Mouse (Mus musculus): Measurements from ENCODE around the gene Galnt16. TPM values are rescaled to one million over a fixed set of nuclear protein-coding genes. Genes with fewer than 3 reads are reported as not detected.

The Galnt16 gene
- polyA plus RNA-seq, 1 experiment: 1.5 TPM

GRCm38 (mm10) chr12:80561904-80562303, 43.8 kb downstream of the Galnt16 start:
- Histone ChIP-seq H3K36me3 (ENCODE audit: control insufficient read depth, insufficient read depth, low read length) (no peaks in the 10 kb centered on the region), H3K27ac (ENCODE audit: control insufficient read depth, insufficient read depth, low read depth, low read length) (no peak overlapping the region), H3K4me3 (ENCODE audit: control insufficient read depth, low read depth, low read length) (no peak overlapping the region), H3K4me1 (ENCODE audit: control insufficient read depth, insufficient read depth, low read length) (peaks cover 9% of the 10 kb centered on the region), H3K27me3 (ENCODE audit: control insufficient read depth, insufficient read depth, low read length) (no peaks in the 10 kb centered on the region)
- no peak for TF ChIP-seq CTCF (IDR thresholded peaks at IDR 0.05; ENCODE audit: control insufficient read depth, insufficient read depth, insufficient replicate concordance, low read depth, low read length)
- no peak for TF ChIP-seq POLR2A (IDR thresholded peaks at IDR 0.05; ENCODE audit: control insufficient read depth, low read depth, low read length)

- Histone ChIP-seq H3K36me3 (ENCODE audit: control insufficient read depth, insufficient read depth, low read length) (no peaks in the 10 kb centered on the region), H3K4me1 (ENCODE audit: control insufficient read depth, insufficient read depth, low read length) (peaks cover 12% of the 10 kb centered on the region), H3K4me3 (ENCODE audit: control insufficient read depth, low read depth, low read length) (no peak overlapping the region), H3K27me3 (ENCODE audit: control insufficient read depth, insufficient read depth, low read length) (no peaks in the 10 kb centered on the region), H3K27ac (ENCODE audit: control insufficient read depth, insufficient read depth, low read depth, low read length) (no peak overlapping the region)
- TF ChIP-seq CTCF (IDR thresholded peaks at IDR 0.05; ENCODE audit: control insufficient read depth, insufficient read depth, insufficient replicate concordance, low read depth, low read length): no peak
- no peak for TF ChIP-seq POLR2A (IDR thresholded peaks at IDR 0.05; ENCODE audit: control insufficient read depth, low read depth, low read length)
Measured at GRCm38 (mm10) chr12:80562793-80563192, 44.7 kb downstream of the Galnt16 start.

DNA sequence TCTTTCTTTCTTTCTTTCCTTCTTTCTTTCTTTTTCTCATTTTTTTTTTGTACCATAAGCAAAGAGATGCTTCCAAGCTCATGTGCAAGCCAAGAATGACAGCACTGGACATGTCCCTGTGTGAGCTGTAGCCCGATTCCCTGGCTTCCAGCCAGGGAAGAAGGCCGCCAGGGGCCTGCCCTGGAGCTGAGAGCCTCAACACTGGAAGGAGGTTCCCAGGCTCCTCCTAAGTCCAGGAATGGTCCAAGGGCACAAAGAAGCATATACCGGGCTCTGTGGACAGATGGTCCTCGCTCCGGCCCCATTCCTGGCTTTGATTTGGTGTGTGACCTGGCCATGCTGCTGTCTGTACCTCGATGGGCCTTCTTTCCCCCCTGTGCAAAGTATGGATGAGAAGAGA, 46.9 kb downstream of the Galnt16 start:
- Histone ChIP-seq H3K36me3 (ENCODE audit: control insufficient read depth, insufficient read depth, low read length) (no peaks in the 10 kb centered on the region), H3K4me1 (ENCODE audit: control insufficient read depth, insufficient read depth, low read length) (peaks cover 12% of the 10 kb centered on the region), H3K4me3 (ENCODE audit: control insufficient read depth, low read depth, low read length) (no peak overlapping the region), H3K27me3 (ENCODE audit: control insufficient read depth, insufficient read depth, low read length) (no peaks in the 10 kb centered on the region), H3K27ac (ENCODE audit: control insufficient read depth, insufficient read depth, low read depth, low read length) (no peak overlapping the region)
- TF ChIP-seq POLR2A (IDR thresholded peaks at IDR 0.05; ENCODE audit: control insufficient read depth, low read depth, low read length) (no peak), CTCF (IDR thresholded peaks at IDR 0.05; ENCODE audit: control insufficient read depth, insufficient read depth, insufficient replicate concordance, low read depth, low read length) (no peak)

DNA sequence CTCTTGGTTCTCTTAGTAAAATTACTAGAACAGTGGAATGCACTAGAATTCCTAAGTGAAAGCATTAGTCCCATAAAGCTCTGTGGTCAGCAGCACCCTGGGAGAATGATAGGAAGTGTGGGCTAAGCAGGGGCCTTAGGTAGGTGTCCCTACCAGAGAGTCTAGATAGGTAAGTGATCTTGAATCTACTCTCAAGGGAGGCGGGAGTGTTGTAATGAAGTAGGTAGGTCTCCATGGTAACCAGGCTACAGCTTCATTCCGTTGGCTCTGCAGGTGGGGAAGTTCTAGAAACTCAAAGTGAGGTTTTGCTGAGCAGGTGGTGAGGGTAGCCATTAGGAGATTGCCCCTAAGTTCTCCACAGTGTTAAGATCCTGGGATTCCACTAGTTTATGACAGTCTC, 47.7 kb downstream of the Galnt16 start:
- Histone ChIP-seq H3K36me3 (ENCODE audit: control insufficient read depth, insufficient read depth, low read length) (no peaks in the 10 kb centered on the region), H3K4me3 (ENCODE audit: control insufficient read depth, low read depth, low read length) (no peak overlapping the region), H3K4me1 (ENCODE audit: control insufficient read depth, insufficient read depth, low read length) (peaks cover 12% of the 10 kb centered on the region), H3K27me3 (ENCODE audit: control insufficient read depth, insufficient read depth, low read length) (no peaks in the 10 kb centered on the region), H3K27ac (ENCODE audit: control insufficient read depth, insufficient read depth, low read depth, low read length) (no peak overlapping the region)
- no peak for TF ChIP-seq POLR2A (IDR thresholded peaks at IDR 0.05; ENCODE audit: control insufficient read depth, low read depth, low read length)
- TF ChIP-seq CTCF (IDR thresholded peaks at IDR 0.05; ENCODE audit: control insufficient read depth, insufficient read depth, insufficient replicate concordance, low read depth, low read length): no peak

DNA sequence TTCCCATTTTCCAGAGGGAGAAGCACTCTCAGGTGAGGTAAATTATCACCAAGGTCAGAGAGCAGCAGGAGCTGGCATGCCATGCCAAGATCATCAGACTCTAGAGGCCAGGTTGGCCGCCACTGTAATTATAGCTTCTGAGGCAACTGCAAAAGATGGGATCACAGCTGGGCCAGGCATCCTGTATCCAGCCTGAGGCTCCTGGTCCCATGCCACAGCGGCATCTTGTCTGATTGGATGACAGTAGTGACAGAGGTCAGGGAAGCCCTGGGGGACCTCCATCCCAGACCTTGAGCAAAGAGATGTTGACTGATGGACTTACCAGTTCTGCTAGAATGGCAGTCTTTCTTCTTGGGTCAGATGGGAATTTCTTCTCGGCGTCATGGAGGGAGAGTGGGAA, 48.4 kb downstream of the Galnt16 start:
- Histone ChIP-seq H3K27ac (ENCODE audit: control insufficient read depth, insufficient read depth, low read depth, low read length) (no peak overlapping the region), H3K4me3 (ENCODE audit: control insufficient read depth, low read depth, low read length) (no peak overlapping the region), H3K4me1 (ENCODE audit: control insufficient read depth, insufficient read depth, low read length) (peaks cover 12% of the 10 kb centered on the region), H3K27me3 (ENCODE audit: control insufficient read depth, insufficient read depth, low read length) (no peaks in the 10 kb centered on the region), H3K36me3 (ENCODE audit: control insufficient read depth, insufficient read depth, low read length) (no peaks in the 10 kb centered on the region)
- TF ChIP-seq POLR2A (IDR thresholded peaks at IDR 0.05; ENCODE audit: control insufficient read depth, low read depth, low read length): no peak
- no peak for TF ChIP-seq CTCF (IDR thresholded peaks at IDR 0.05; ENCODE audit: control insufficient read depth, insufficient read depth, insufficient replicate concordance, low read depth, low read length)

GRCm38 (mm10) chr12:80567375-80567774, 49.3 kb downstream of the Galnt16 start:
- Histone ChIP-seq H3K27me3 (ENCODE audit: control insufficient read depth, insufficient read depth, low read length) (no peaks in the 10 kb centered on the region), H3K4me1 (ENCODE audit: control insufficient read depth, insufficient read depth, low read length) (peaks cover 12% of the 10 kb centered on the region), H3K27ac (ENCODE audit: control insufficient read depth, insufficient read depth, low read depth, low read length) (no peak overlapping the region), H3K36me3 (ENCODE audit: control insufficient read depth, insufficient read depth, low read length) (no peaks in the 10 kb centered on the region), H3K4me3 (ENCODE audit: control insufficient read depth, low read depth, low read length) (no peak overlapping the region; the same call in 1 of the 2 replicates)
- TF ChIP-seq CTCF (IDR thresholded peaks at IDR 0.05; ENCODE audit: control insufficient read depth, insufficient read depth, insufficient replicate concordance, low read depth, low read length) (no peak), POLR2A (IDR thresholded peaks at IDR 0.05; ENCODE audit: control insufficient read depth, low read depth, low read length) (no peak)

- no peaks in the 10 kb centered on the region for H3K27me3 ChIP-seq (ENCODE audit: control insufficient read depth, insufficient read depth, low read length)
- TF ChIP-seq CTCF (IDR thresholded peaks at IDR 0.05; ENCODE audit: control insufficient read depth, insufficient read depth, insufficient replicate concordance, low read depth, low read length) (no peak), POLR2A (IDR thresholded peaks at IDR 0.05; ENCODE audit: control insufficient read depth, low read depth, low read length) (no peak)
- H3K36me3 ChIP-seq (ENCODE audit: control insufficient read depth, insufficient read depth, low read length): no peaks in the 10 kb centered on the region
- H3K27ac ChIP-seq (ENCODE audit: control insufficient read depth, insufficient read depth, low read depth, low read length): no peak overlapping the region
- H3K4me1 ChIP-seq (ENCODE audit: control insufficient read depth, insufficient read depth, low read length): peaks cover 12% of the 10 kb centered on the region
- H3K4me3 ChIP-seq (ENCODE audit: control insufficient read depth, low read depth, low read length): no peak overlapping the region
Measured at GRCm38 (mm10) chr12:80569561-80569960, 51.5 kb downstream of the Galnt16 start.

DNA sequence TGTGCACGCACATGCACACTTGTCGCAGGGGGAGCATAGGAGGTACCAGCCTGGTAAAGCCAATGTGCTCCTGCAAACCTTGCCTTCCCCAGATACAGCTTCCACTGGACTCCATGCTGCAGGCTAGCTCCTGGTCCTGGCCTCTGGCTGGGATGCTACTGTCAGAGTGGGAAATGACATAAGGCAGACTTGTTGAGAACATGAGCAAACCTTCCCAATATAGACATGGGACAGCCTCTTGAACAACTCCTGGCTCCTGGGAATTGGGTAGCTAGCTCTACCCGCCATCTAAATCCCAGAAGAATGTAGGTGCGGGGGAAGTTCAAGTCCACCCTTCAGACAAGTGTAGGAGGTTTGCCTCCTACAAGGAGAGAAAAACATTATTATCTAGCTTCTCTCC, 56.2 kb downstream of the Galnt16 start:
- no peak overlapping the region for H3K27ac ChIP-seq (ENCODE audit: control insufficient read depth, insufficient read depth, low read depth, low read length)
- H3K36me3 ChIP-seq (ENCODE audit: control insufficient read depth, insufficient read depth, low read length): no peaks in the 10 kb centered on the region
- H3K4me3 ChIP-seq (ENCODE audit: control insufficient read depth, low read depth, low read length): no peak overlapping the region
- no peaks in the 10 kb centered on the region for H3K4me1 ChIP-seq (ENCODE audit: control insufficient read depth, insufficient read depth, low read length)
- no peaks in the 10 kb centered on the region for H3K27me3 ChIP-seq (ENCODE audit: control insufficient read depth, insufficient read depth, low read length)
- TF ChIP-seq POLR2A (IDR thresholded peaks at IDR 0.05; ENCODE audit: control insufficient read depth, low read depth, low read length) (no peak), CTCF (IDR thresholded peaks at IDR 0.05; ENCODE audit: control insufficient read depth, insufficient read depth, insufficient replicate concordance, low read depth, low read length) (no peak)
